Mouse (Mus musculus): ENCODE results near the gene Slc2a1.

The Slc2a1 gene

GRCm38 (mm10) chr4:119108495-119109408 lies at the start of gene Slc2a1:
Gene Slc2a1 (plus strand): TSS chr4:119108711.
- peak; percentile 80 to 83 for DNase-seq (ENCODE audit: low spot score in 2 of 2)

GRCm38 (mm10) chr4:119066791-119067190 lies 41.7 kb upstream of the Slc2a1 start:
- no peak for DNase-seq (ENCODE audit: low spot score in 2 of 2)

- DNase-seq (ENCODE audit: low spot score in 2 of 2): no peak
Measured at GRCm38 (mm10) chr4:119067204-119067603, 41.3 kb upstream of the Slc2a1 start.

- DNase-seq (ENCODE audit: low spot score in 2 of 2): no peak
Measured at GRCm38 (mm10) chr4:119068918-119069317, 39.6 kb upstream of the Slc2a1 start.

- DNase-seq (ENCODE audit: low spot score in 2 of 2): no peak
Measured at GRCm38 (mm10) chr4:119070181-119070580, 38.3 kb upstream of the Slc2a1 start.

GRCm38 (mm10) chr4:119070959-119071647 lies 37.4 kb upstream of the Slc2a1 start:
- no peak for DNase-seq (ENCODE audit: low spot score in 2 of 2)

GRCm38 (mm10) chr4:119071648-119072362 lies 36.7 kb upstream of the Slc2a1 start:
- DNase-seq (ENCODE audit: low spot score in 2 of 2): no peak

GRCm38 (mm10) chr4:119072363-119072940 lies 36.1 kb upstream of the Slc2a1 start:
- DNase-seq (ENCODE audit: low spot score in 2 of 2): no peak

GRCm38 (mm10) chr4:119072941-119073451 lies 35.5 kb upstream of the Slc2a1 start:
- no peak for DNase-seq (ENCODE audit: low spot score in 2 of 2)

- DNase-seq (ENCODE audit: low spot score in 2 of 2): no peak
Measured at GRCm38 (mm10) chr4:119073626-119074025, 34.9 kb upstream of the Slc2a1 start.

- no peak for DNase-seq (ENCODE audit: low spot score in 2 of 2)
Measured at GRCm38 (mm10) chr4:119074596-119074995, 33.9 kb upstream of the Slc2a1 start.

GRCm38 (mm10) chr4:119075273-119075672 lies 33.2 kb upstream of the Slc2a1 start:
- no peak for DNase-seq (ENCODE audit: low spot score in 2 of 2)

- DNase-seq (ENCODE audit: low spot score in 2 of 2): no peak
Measured at GRCm38 (mm10) chr4:119076336-119076735, 32.2 kb upstream of the Slc2a1 start.

GRCm38 (mm10) chr4:119077084-119077682 lies 31.3 kb upstream of the Slc2a1 start:
- DNase-seq (ENCODE audit: low spot score in 2 of 2): peak in 1 of 2 experiments; percentile 8

GRCm38 (mm10) chr4:119079928-119080327 lies 28.6 kb upstream of the Slc2a1 start:
- DNase-seq (ENCODE audit: low spot score in 2 of 2): no peak

GRCm38 (mm10) chr4:119082740-119083231 lies 25.7 kb upstream of the Slc2a1 start:
- no peak for DNase-seq (ENCODE audit: low spot score in 2 of 2)

GRCm38 (mm10) chr4:119088424-119088823 lies 20.1 kb upstream of the Slc2a1 start:
- no peak for DNase-seq (ENCODE audit: low spot score in 2 of 2)

- no peak for DNase-seq (ENCODE audit: low spot score in 2 of 2)
Measured at GRCm38 (mm10) chr4:119093890-119094289, 14.6 kb upstream of the Slc2a1 start.

GRCm38 (mm10) chr4:119094987-119095386 lies 13.5 kb upstream of the Slc2a1 start:
- DNase-seq (ENCODE audit: low spot score in 2 of 2): no peak

- DNase-seq (ENCODE audit: low spot score in 2 of 2): no peak
Measured at GRCm38 (mm10) chr4:119096401-119096800, 12.1 kb upstream of the Slc2a1 start.

GRCm38 (mm10) chr4:119097421-119097820 lies 11.1 kb upstream of the Slc2a1 start:
- DNase-seq (ENCODE audit: low spot score in 2 of 2): no peak

Data from frontal cortex, postnatal 14 days (tissue).